ENCODE assay signal across 8 mouse cellular contexts in genomic region chr1:180848114-180848510, GRCm38 (mm10). TPM values are rescaled to one million over a fixed set of nuclear protein-coding genes. Genes with fewer than 3 reads are reported as not detected.
DNase-seq lines count a peak whose midpoint lies in the region; ATAC-seq and TF ChIP-seq lines count a peak whose summit lies in the region.

No protein-coding gene starts in this region.

- DNase-seq in CD4-positive helper T cell, adult 2 months (ENCODE audit: low read depth, low spot score): peak; percentile 79
- DNase-seq in brain, embryonic 14.5 days (ENCODE audit: low read depth): peak; percentile 95
- peak; percentile 85 for DNase-seq in liver
- DNase-seq in midbrain, postnatal 0 days (ENCODE audit: low spot score): peak; percentile 93
- peak; percentile 63 to 75 for DNase-seq in spleen, postnatal 36 days (ENCODE audit: low spot score in 2 of 2)

- peak overlapping the region; percentile 77 for H3K4me2 ChIP-seq in heart, embryonic 11.5 days
- H3K4me2 ChIP-seq in kidney, embryonic 15.5 days: peak overlapping the region; percentile 62
- peak overlapping the region; percentile 49 for H3K4me2 ChIP-seq in midbrain, postnatal 0 days (ENCODE audit: low read depth, low read length, poor library complexity, severe bottlenecking)

- TF ChIP-seq CTCF in brain, embryonic 14.5 days (IDR thresholded peaks at IDR 0.05; ENCODE audit: borderline replicate concordance, extremely low read depth, insufficient read depth, insufficient read length): no peak
- no peak; the same call in 1 of the 2 replicates for TF ChIP-seq CTCF in midbrain, postnatal 0 days (IDR thresholded peaks at IDR 0.05)

- H3K4me3 ChIP-seq in erythroblast, embryonic 14.5 days (replicated peaks): peak overlapping the region; percentile 60
- peak overlapping the region; percentile 36 for H3K4me3 ChIP-seq in heart, embryonic 11.5 days (ENCODE audit: low read depth, low read length)
- peak overlapping the region; percentile 36 for H3K4me3 ChIP-seq in kidney, embryonic 15.5 days (replicated peaks)
- H3K4me3 ChIP-seq in midbrain, postnatal 0 days (ENCODE audit: low read depth, low read length): peak overlapping the region; percentile 27

- H3K36me3 ChIP-seq in erythroblast, embryonic 14.5 days (ENCODE audit: control insufficient read depth): peaks cover 13% of the 10 kb centered on the region
- no peaks in the 10 kb centered on the region for H3K36me3 ChIP-seq in heart, embryonic 11.5 days (ENCODE audit: control insufficient read depth, insufficient read depth, low read length)
- no peaks in the 10 kb centered on the region for H3K36me3 ChIP-seq in kidney, embryonic 15.5 days
- no peaks in the 10 kb centered on the region for H3K36me3 ChIP-seq in midbrain, postnatal 0 days (ENCODE audit: insufficient read depth, low read length)

- ATAC-seq in heart, embryonic 11.5 days (replicated peaks; ENCODE audit: insufficient number of reproducible peaks, low FRiP score, low TSS enrichment): peak; percentile 55
- peak; percentile 67 for ATAC-seq in kidney, embryonic 15.5 days (replicated peaks; ENCODE audit: low FRiP score)
- peak; percentile 57 for ATAC-seq in midbrain, postnatal 0 days (ENCODE audit: low FRiP score)

- WGBS in heart, embryonic 11.5 days (ENCODE audit: insufficient replicate concordance): 3% methylated on average over 9 of the region's 9 CpGs
- WGBS in kidney, embryonic 15.5 days: 1% methylated on average over 9 of the region's 9 CpGs
- 0% methylated on average over 9 of the region's 9 CpGs for WGBS in midbrain, postnatal 0 days

- peaks cover 66% of the 10 kb centered on the region for H3K4me1 ChIP-seq in erythroblast, embryonic 14.5 days (ENCODE audit: control insufficient read depth)
- H3K4me1 ChIP-seq in heart, embryonic 11.5 days (ENCODE audit: control insufficient read depth, insufficient read depth, low read length): peaks cover 30% of the 10 kb centered on the region
- peaks cover 45% of the 10 kb centered on the region for H3K4me1 ChIP-seq in kidney, embryonic 15.5 days
- peaks cover 12% of the 10 kb centered on the region for H3K4me1 ChIP-seq in midbrain, postnatal 0 days (ENCODE audit: insufficient read depth, low read length)

- H3K27me3 ChIP-seq in erythroblast, embryonic 14.5 days (ENCODE audit: control insufficient read depth): no peaks in the 10 kb centered on the region
- no peaks in the 10 kb centered on the region for H3K27me3 ChIP-seq in heart, embryonic 11.5 days (ENCODE audit: control insufficient read depth, insufficient read depth, low read length)
- H3K27me3 ChIP-seq in kidney, embryonic 15.5 days: no peaks in the 10 kb centered on the region
- no peaks in the 10 kb centered on the region for H3K27me3 ChIP-seq in midbrain, postnatal 0 days (ENCODE audit: insufficient read depth, low read length)

- no peaks in the 10 kb centered on the region for H3K9me3 ChIP-seq in erythroblast, embryonic 14.5 days (ENCODE audit: control insufficient read depth, low read length)
- no peaks in the 10 kb centered on the region for H3K9me3 ChIP-seq in heart, embryonic 11.5 days (replicated peaks; ENCODE audit: control insufficient read depth, low read length)
- H3K9me3 ChIP-seq in kidney, embryonic 15.5 days (replicated peaks): no peaks in the 10 kb centered on the region
- no peaks in the 10 kb centered on the region for H3K9me3 ChIP-seq in midbrain, postnatal 0 days (ENCODE audit: low read length)

- 0 out of 2 replicates have a peak, but pooled peaks have one; percentile 16 for TF ChIP-seq POLR2A in brain, embryonic 14.5 days (IDR thresholded peaks at IDR 0.05; ENCODE audit: borderline replicate concordance, extremely low read depth, insufficient read depth, insufficient read length, poor library complexity, severe bottlenecking)

- peak overlapping the region; percentile 96 for H3K27ac ChIP-seq in heart, embryonic 11.5 days (ENCODE audit: low read depth, low read length)
- H3K27ac ChIP-seq in kidney, embryonic 15.5 days: peak overlapping the region; percentile 94
- H3K27ac ChIP-seq in midbrain, postnatal 0 days (ENCODE audit: low read depth, low read length): peak overlapping the region; percentile 93

- peak overlapping the region; percentile 73 for H3K9ac ChIP-seq in heart, embryonic 11.5 days (ENCODE audit: low read depth, low read length)
- H3K9ac ChIP-seq in kidney, embryonic 15.5 days: peak overlapping the region; percentile 37
- peak overlapping the region; percentile 61 for H3K9ac ChIP-seq in midbrain, postnatal 0 days (replicated peaks; ENCODE audit: low read length, poor library complexity, severe bottlenecking)

RNA-seq across cellular contexts. Expression of gene Sde2, which starts 2.8 kb away (rescaled TPM):
- 22.0 and 25.5 TPM in 2 replicates for polyA plus RNA-seq in brain, embryonic 14.5 days (2012; rRNA removed)
- 2.5 and 2.7 TPM in 2 replicates for polyA plus RNA-seq in erythroblast, embryonic 14.5 days (2012)
- polyA plus RNA-seq in heart, embryonic 11.5 days (2014; fragmentation: Nextera tagmentation; extraction: Ambion mirVana): 24.1 and 32.7 TPM in 2 replicates
- 37.0 and 38.7 TPM in 2 replicates for polyA plus RNA-seq in kidney, embryonic 15.5 days (2015; fragmentation: Nextera tagmentation; extraction: Ambion mirVana)
- total RNA-seq in midbrain, postnatal 0 days (2014; rRNA removed): 12.8 and 15.3 TPM in 2 replicates
- 20.7 and 24.2 TPM in 2 replicates for polyA plus RNA-seq in midbrain, postnatal 0 days (2015; fragmentation: Nextera tagmentation; extraction: Ambion mirVana)

RNA-seq across cellular contexts. Expression of gene H3f3a, which starts 34.4 kb away (rescaled TPM):
- polyA plus RNA-seq in brain, embryonic 14.5 days (2012; rRNA removed): 2,000 and 2,211 TPM in 2 replicates
- 610 and 750 TPM in 2 replicates for polyA plus RNA-seq in erythroblast, embryonic 14.5 days (2012)
- polyA plus RNA-seq in heart, embryonic 11.5 days (2014; fragmentation: Nextera tagmentation; extraction: Ambion mirVana): 1,894 and 1,931 TPM in 2 replicates
- polyA plus RNA-seq in kidney, embryonic 15.5 days (2015; fragmentation: Nextera tagmentation; extraction: Ambion mirVana): 2,677 and 2,753 TPM in 2 replicates
- total RNA-seq in midbrain, postnatal 0 days (2014; rRNA removed): 1,783 and 3,084 TPM in 2 replicates
- polyA plus RNA-seq in midbrain, postnatal 0 days (2015; fragmentation: Nextera tagmentation; extraction: Ambion mirVana): 1,997 and 2,039 TPM in 2 replicates

RNA-seq across cellular contexts. Expression of gene Lefty2, which starts 44.8 kb away (rescaled TPM):
- polyA plus RNA-seq in brain, embryonic 14.5 days (2012; rRNA removed): 1.4 and 2.0 TPM in 2 replicates
- polyA plus RNA-seq in erythroblast, embryonic 14.5 days (2012): not detected in 2 replicates
- not detected in 2 replicates for polyA plus RNA-seq in heart, embryonic 11.5 days (2014; fragmentation: Nextera tagmentation; extraction: Ambion mirVana)
- polyA plus RNA-seq in kidney, embryonic 15.5 days (2015; fragmentation: Nextera tagmentation; extraction: Ambion mirVana): 0.12 TPM in 1 of 2 replicates, not detected in the other
- 3.0 and 12.8 TPM in 2 replicates for total RNA-seq in midbrain, postnatal 0 days (2014; rRNA removed)
- polyA plus RNA-seq in midbrain, postnatal 0 days (2015; fragmentation: Nextera tagmentation; extraction: Ambion mirVana): 7.7 and 8.6 TPM in 2 replicates

RNA-seq across cellular contexts. Expression of gene Pycr2, which starts 56.0 kb away (rescaled TPM):
- 45.7 and 65.9 TPM in 2 replicates for polyA plus RNA-seq in brain, embryonic 14.5 days (2012; rRNA removed)
- polyA plus RNA-seq in erythroblast, embryonic 14.5 days (2012): 33.5 and 34.7 TPM in 2 replicates
- polyA plus RNA-seq in heart, embryonic 11.5 days (2014; fragmentation: Nextera tagmentation; extraction: Ambion mirVana): 64.3 and 72.5 TPM in 2 replicates
- polyA plus RNA-seq in kidney, embryonic 15.5 days (2015; fragmentation: Nextera tagmentation; extraction: Ambion mirVana): 96.2 and 103 TPM in 2 replicates
- 48.5 and 50.5 TPM in 2 replicates for total RNA-seq in midbrain, postnatal 0 days (2014; rRNA removed)
- 60.5 and 63.7 TPM in 2 replicates for polyA plus RNA-seq in midbrain, postnatal 0 days (2015; fragmentation: Nextera tagmentation; extraction: Ambion mirVana)

Comparison
In these comparisons a context has a peak if more than half of its experiments do, and no peak if none do; other contexts are left out.
1. Peak in every context shown above with its lines: DNase-seq, ATAC-seq, H3K4me3 ChIP-seq and H3K27ac ChIP-seq.